Mouse (Mus musculus): ENCODE data around the gene Lmln.
"Not testable (repeated sequence)": the region's sequence is repeated elsewhere in the genome, so short reads cannot be mapped to it uniquely, and the experiment has no call there.

DNA sequence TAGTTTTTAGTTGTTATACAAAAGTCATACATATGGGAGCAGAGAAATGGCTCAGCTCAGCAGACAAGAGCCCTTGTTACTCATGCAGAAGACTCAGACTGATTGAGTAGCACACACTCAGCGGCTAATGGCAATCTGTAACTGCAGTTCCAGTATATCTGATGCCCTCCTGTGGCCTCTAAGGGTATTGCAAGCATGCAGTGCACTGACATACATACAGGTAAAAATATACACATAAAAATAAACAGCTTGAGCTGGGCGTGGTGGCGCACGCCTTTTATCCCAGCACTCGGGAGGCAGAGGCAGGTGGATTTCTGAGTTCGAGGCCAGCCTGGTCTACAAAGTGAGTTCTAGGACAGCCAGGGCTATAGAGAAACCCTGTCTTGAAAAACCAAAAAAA is 104.0 kb downstream of the Lmln start:
- peak; percentile 94 for TF ChIP-seq CTCF (conservative IDR thresholded peaks at IDR 0.05; ENCODE audit: low read length)
- not testable (repeated sequence) for TF ChIP-seq POU5F1 (IDR thresholded peaks at IDR 0.05; ENCODE audit: borderline replicate concordance, low read length)
